Mouse (Mus musculus) kidney, adult 2 months (tissue): ENCODE results near the gene Adra1d. TPM values are rescaled to one million over a fixed set of nuclear protein-coding genes. Genes with fewer than 3 reads are reported as not detected.
A peak's percentile ranks its signal among the peaks of the same experiment; 100 is the strongest.

ENCODE experiments used
- DNase-seq: peaks from one replicate; pipeline ENCODE4 v3.0.0; 2021
- H3K27ac ChIP-seq: fragments of 200-500 bp; 2 replicates; pipeline ENCODE4 v1.5.1; 2012; ENCODE audit warnings: low read depth, low read length, control low read depth, inconsistent platforms; ENCODE audit not compliant: insufficient read depth
- H3K27me3 ChIP-seq: fragments of 200-500 bp; replicated peaks from 2 replicates; pipeline ENCODE4 v1.6.1; 2012; ENCODE audit warnings: mild to moderate bottlenecking, moderate library complexity, low read length, inconsistent platforms; ENCODE audit not compliant: control insufficient read depth, insufficient read depth
- H3K36me3 ChIP-seq: fragments of 200-500 bp; 2 replicates; pipeline ENCODE4 v1.6.1; 2012; ENCODE audit warnings: mild to moderate bottlenecking, moderate library complexity, low read length, inconsistent platforms; ENCODE audit not compliant: control insufficient read depth, insufficient read depth
- H3K4me1 ChIP-seq: fragments of 200-500 bp; 2 replicates; pipeline ENCODE4 v1.6.1; 2011; ENCODE audit warnings: low read length; ENCODE audit not compliant: control insufficient read depth, insufficient read depth
- H3K4me3 ChIP-seq: fragments of 200-500 bp; 2 replicates; pipeline ENCODE4 v1.5.1; 2011; ENCODE audit warnings: mild to moderate bottlenecking, low read depth, low read length, control low read depth; ENCODE audit not compliant: insufficient read depth
- CTCF ChIP-seq: fragments of 200-500 bp; conservative IDR thresholded peaks from 2 replicates; pipeline ENCODE4 v1.5.1; 2011; ENCODE audit warnings: low read depth, mild to moderate bottlenecking, control low read depth, low read length, moderate library complexity, mixed read lengths; ENCODE audit not compliant: insufficient read depth, insufficient read length
- POLR2A ChIP-seq: fragments of 200-500 bp; IDR thresholded peaks from one replicate; pipeline ENCODE4 v1.6.1; 2011; ENCODE audit warnings: low read depth, low read length, control low read depth
- WGBS: fragments of 180-500 bp; shearing (Covaris S2); methylation state at CpG from one replicate; pipeline ENCODE4 v1.1.7; 2018; 5-methylcytosine and 5-hydroxymethylcytosine counted together
- polyA plus RNA-seq: library from polyadenylated mRNA; depleted of rRNA; stranded (reverse); fragments of >200 nt; gene quantifications from 2 replicates; pipeline ENCODE4 v1.2.3, GENCODE M21; 2012

Gene Adra1d
- polyA plus RNA-seq, 1 experiment: 2.7 TPM

DNA sequence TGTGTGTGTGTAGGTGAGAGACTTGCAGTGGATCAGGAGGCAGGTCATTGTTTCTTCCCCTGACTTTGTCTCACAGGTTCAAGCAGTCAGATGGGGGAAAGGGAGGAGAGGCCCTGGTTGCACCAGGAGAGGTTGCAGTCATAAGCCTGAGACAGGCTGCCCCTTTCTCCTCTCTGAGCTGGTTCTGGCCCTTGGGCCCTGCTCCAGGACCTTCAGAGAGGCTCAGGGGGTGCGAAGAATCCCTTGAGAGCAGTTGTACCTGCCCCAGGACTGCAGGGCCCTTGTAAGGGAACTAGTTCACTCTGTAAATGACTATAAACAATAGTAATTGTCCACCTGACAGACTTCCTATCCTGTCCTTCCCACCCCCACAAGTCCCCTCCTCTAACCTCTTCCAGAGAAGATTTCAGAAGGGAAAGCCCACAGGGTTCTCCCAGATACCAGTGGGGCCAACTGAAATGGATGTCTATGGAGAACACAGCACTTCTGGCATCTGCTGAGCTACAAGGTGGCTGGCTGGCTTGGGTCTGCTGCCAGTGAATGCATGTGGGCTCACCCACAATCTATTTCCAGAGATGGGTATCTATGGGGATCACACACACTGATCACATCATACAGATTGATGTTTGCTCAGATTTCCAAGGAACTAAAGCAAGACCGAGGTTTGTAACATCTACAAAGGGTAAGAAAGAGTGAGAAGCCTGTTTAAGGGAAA is 1.7 kb downstream of the Adra1d start:
- no peak for DNase-seq
- H3K4me3 ChIP-seq: no peak overlapping the region
- TF ChIP-seq POLR2A (no peak), CTCF (no peak)
- peaks cover 4% of the 10 kb centered on the region; the same call in 1 of the 2 replicates for H3K4me1 ChIP-seq
- H3K36me3 ChIP-seq: no peaks in the 10 kb centered on the region
- 70% methylated on average over 2 of the region's 2 CpGs for WGBS
- 0 out of 2 replicates have a peak, but pooled peaks cover 2% of the 10 kb centered on the region for H3K27me3 ChIP-seq
- H3K27ac ChIP-seq: no peak overlapping the region

DNA sequence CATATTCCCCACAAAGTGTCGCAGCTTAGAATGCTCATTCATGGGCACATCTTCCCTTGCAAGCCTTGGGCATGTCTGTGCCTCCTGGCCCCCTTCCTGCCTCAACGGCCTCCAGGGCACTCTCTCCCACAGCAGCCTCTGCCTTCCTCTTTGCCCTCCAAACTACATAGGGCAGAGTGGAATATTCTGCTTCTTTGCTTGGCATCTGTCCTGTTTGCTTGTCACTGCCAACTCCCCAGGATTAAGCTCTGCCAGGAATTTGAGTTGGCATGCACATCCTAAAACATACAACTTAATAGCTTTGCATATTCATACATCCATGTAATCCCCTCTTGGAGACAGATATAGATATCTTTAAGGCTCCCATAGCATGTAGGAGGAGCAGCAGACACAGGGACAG is 4.2 kb downstream of the Adra1d start:
- Histone ChIP-seq H3K4me1 (peaks cover 1% of the 10 kb centered on the region; the same call in 1 of the 2 replicates), H3K4me3 (no peak overlapping the region), H3K36me3 (no peaks in the 10 kb centered on the region), H3K27me3 (0 out of 2 replicates have a peak, but pooled peaks cover 2% of the 10 kb centered on the region), H3K27ac (no peak overlapping the region)
- TF ChIP-seq POLR2A (no peak), CTCF (no peak)
- 74% methylated on average over 2 of the region's 2 CpGs for WGBS
- DNase-seq: peak; percentile 16

DNA sequence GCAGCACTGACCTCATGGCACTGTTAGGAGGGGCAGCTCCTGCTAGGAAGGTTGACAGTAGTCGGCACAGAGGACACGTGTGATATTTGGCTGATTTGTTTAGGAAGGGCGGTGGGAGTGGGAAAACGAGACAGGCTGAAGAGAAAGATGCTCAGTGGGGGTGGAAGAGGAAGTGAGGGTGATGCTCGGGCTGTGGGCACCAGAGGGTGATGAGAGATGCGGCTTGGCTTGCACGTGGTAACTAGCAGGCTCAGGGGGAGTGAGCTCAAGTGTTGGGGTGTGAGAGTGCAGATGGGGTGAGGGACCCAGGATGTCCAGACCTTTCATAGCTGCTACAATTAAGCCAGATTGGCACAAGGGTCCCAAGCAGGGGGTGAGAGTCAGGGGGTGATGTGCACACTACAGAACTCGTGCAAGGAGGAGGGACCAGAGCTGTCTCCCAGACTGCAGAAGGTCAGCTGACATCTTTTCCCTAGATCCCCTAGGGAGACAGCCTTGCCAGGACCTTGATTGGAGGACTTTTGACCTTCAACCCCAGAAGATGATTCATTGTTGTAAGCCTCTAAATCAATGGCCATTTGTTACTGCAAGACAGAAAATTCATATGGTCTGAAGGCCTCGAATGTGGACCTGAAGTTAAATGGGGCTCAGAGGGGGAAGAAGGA is 9.2 kb downstream of the Adra1d start:
- Histone ChIP-seq H3K4me3 (no peak overlapping the region), H3K36me3 (no peaks in the 10 kb centered on the region), H3K27ac (no peak overlapping the region), H3K27me3 (no peaks in the 10 kb centered on the region), H3K4me1 (no peaks in the 10 kb centered on the region)
- DNase-seq: peak; percentile 36
- WGBS: 20% methylated on average over 9 of the region's 9 CpGs
- no peak for TF ChIP-seq POLR2A
- TF ChIP-seq CTCF: no peak

- no peaks in the 10 kb centered on the region for H3K4me1 ChIP-seq
- H3K27ac ChIP-seq: no peak overlapping the region
- no peak overlapping the region for H3K4me3 ChIP-seq
- no peaks in the 10 kb centered on the region for H3K36me3 ChIP-seq
- no peaks in the 10 kb centered on the region for H3K27me3 ChIP-seq
- WGBS: 61% methylated on average over 7 of the region's 7 CpGs
- DNase-seq: no peak
- TF ChIP-seq CTCF (no peak), POLR2A (no peak)
Measured at GRCm38 (mm10) chr2:131551701-131552620, 10.1 kb downstream of the Adra1d start.

- peaks cover 3% of the 10 kb centered on the region; the same call in 1 of the 2 replicates for H3K27me3 ChIP-seq
- no peak for TF ChIP-seq CTCF
- TF ChIP-seq POLR2A: no peak
- DNase-seq: no peak
- H3K4me1 ChIP-seq: 0 out of 2 replicates have a peak, but pooled peaks cover under 1% of the 10 kb centered on the region
- no peak overlapping the region for H3K4me3 ChIP-seq
- H3K27ac ChIP-seq: no peak overlapping the region
- 62% methylated on average over 2 of the region's 2 CpGs for WGBS
- no peaks in the 10 kb centered on the region for H3K36me3 ChIP-seq
Measured at GRCm38 (mm10) chr2:131550906-131551305, 11.2 kb downstream of the Adra1d start.

- 0 out of 2 replicates have a peak, but pooled peaks cover 2% of the 10 kb centered on the region for H3K4me1 ChIP-seq
- TF ChIP-seq POLR2A (no peak), CTCF (no peak)
- DNase-seq: no peak
- H3K4me3 ChIP-seq: no peak overlapping the region
- H3K27ac ChIP-seq: no peak overlapping the region
- 85% methylated on average over 2 of the region's 2 CpGs for WGBS
- H3K36me3 ChIP-seq: no peaks in the 10 kb centered on the region
- peaks cover 3% of the 10 kb centered on the region; the same call in 1 of the 2 replicates for H3K27me3 ChIP-seq
Measured at GRCm38 (mm10) chr2:131550474-131550873, 11.6 kb downstream of the Adra1d start.
